Mouse (Mus musculus): Measurements from ENCODE around the gene Opa3. TPM values are rescaled to one million over a fixed set of nuclear protein-coding genes. Genes with fewer than 3 reads are reported as not detected.

Gene Opa3
- polyA plus RNA-seq, 1 experiment from 2014 or later: 31.5 TPM

GRCm38 (mm10) chr7:19211996-19212755, 16.0 kb upstream of the Opa3 start, which contains the start of gene Gpr4:
Gene Gpr4, plus strand, starts transcription at chr7:19212538.
- Histone ChIP-seq H3K27me3 (ENCODE audit: control insufficient read depth, insufficient read depth, low read depth, low read length) (no peaks in the 10 kb centered on the region; the same call in 1 of the 2 replicates), H3K9ac (ENCODE audit: low read length) (peak within 1 kb of the TSS; percentile 67), H3K4me3 (ENCODE audit: low read length) (peak within 1 kb of the TSS; percentile 57), H3K36me3 (ENCODE audit: control insufficient read depth, insufficient read depth, low read length) (no peaks in the 10 kb centered on the region), H3K4me2 (ENCODE audit: low read depth, low read length) (peak within 1 kb of the TSS; percentile 85), H3K27ac (ENCODE audit: low read length) (no peak within 1 kb of the TSS), H3K9me3 (ENCODE audit: control insufficient read depth, low read length) (no peaks in the 10 kb centered on the region), H3K4me1 (replicated peaks; ENCODE audit: control insufficient read depth, insufficient read depth, low read length) (no peaks in the 10 kb centered on the region; the same call in 1 of the 2 replicates)
- ATAC-seq (ENCODE audit: low read depth): peak; percentile 84
- 3% methylated on average over 23 of the region's 30 CpGs for WGBS

GRCm38 (mm10) chr7:19213385-19213784, 14.7 kb upstream of the Opa3 start:
- Histone ChIP-seq H3K4me2 (ENCODE audit: low read depth, low read length) (peak overlapping the region; percentile 85), H3K4me3 (ENCODE audit: low read length) (no peak overlapping the region; the same call in 1 of the 2 replicates), H3K4me1 (replicated peaks; ENCODE audit: control insufficient read depth, insufficient read depth, low read length) (peaks cover 5% of the 10 kb centered on the region; the same call in 1 of the 2 replicates), H3K36me3 (ENCODE audit: control insufficient read depth, insufficient read depth, low read length) (no peaks in the 10 kb centered on the region), H3K27me3 (ENCODE audit: control insufficient read depth, insufficient read depth, low read depth, low read length) (no peaks in the 10 kb centered on the region; the same call in 1 of the 2 replicates), H3K9me3 (ENCODE audit: control insufficient read depth, low read length) (no peaks in the 10 kb centered on the region), H3K27ac (ENCODE audit: low read length) (no peak overlapping the region), H3K9ac (ENCODE audit: low read length) (no peak overlapping the region)
- 42% methylated on average over 2 of the region's 2 CpGs for WGBS
- no peak for ATAC-seq (ENCODE audit: low read depth)

- ATAC-seq (ENCODE audit: low read depth): no peak
- Histone ChIP-seq H3K4me1 (replicated peaks; ENCODE audit: control insufficient read depth, insufficient read depth, low read length) (peaks cover 5% of the 10 kb centered on the region; the same call in 1 of the 2 replicates), H3K9me3 (ENCODE audit: control insufficient read depth, low read length) (no peaks in the 10 kb centered on the region), H3K36me3 (ENCODE audit: control insufficient read depth, insufficient read depth, low read length) (no peaks in the 10 kb centered on the region), H3K4me2 (ENCODE audit: low read depth, low read length) (no peak overlapping the region), H3K27ac (ENCODE audit: low read length) (no peak overlapping the region), H3K4me3 (ENCODE audit: low read length) (no peak overlapping the region), H3K27me3 (ENCODE audit: control insufficient read depth, insufficient read depth, low read depth, low read length) (no peaks in the 10 kb centered on the region; the same call in 1 of the 2 replicates), H3K9ac (ENCODE audit: low read length) (no peak overlapping the region)
- whole genome bisulfite sequencing: 68% methylated on average over 7 of the region's 7 CpGs
Measured at GRCm38 (mm10) chr7:19214369-19214768, 13.8 kb upstream of the Opa3 start.

GRCm38 (mm10) chr7:19214940-19215339, 13.2 kb upstream of the Opa3 start:
- no peak overlapping the region for H3K9ac ChIP-seq (ENCODE audit: low read length)
- no peaks in the 10 kb centered on the region for H3K9me3 ChIP-seq (ENCODE audit: control insufficient read depth, low read length)
- no peak for ATAC-seq (ENCODE audit: low read depth)
- no peak overlapping the region for H3K4me2 ChIP-seq (ENCODE audit: low read depth, low read length)
- no peak overlapping the region for H3K4me3 ChIP-seq (ENCODE audit: low read length)
- H3K4me1 ChIP-seq (replicated peaks; ENCODE audit: control insufficient read depth, insufficient read depth, low read length): peaks cover 5% of the 10 kb centered on the region; the same call in 1 of the 2 replicates
- no peaks in the 10 kb centered on the region; the same call in 1 of the 2 replicates for H3K27me3 ChIP-seq (ENCODE audit: control insufficient read depth, insufficient read depth, low read depth, low read length)
- H3K27ac ChIP-seq (ENCODE audit: low read length): no peak overlapping the region
- WGBS: 55% methylated on average over 9 of the region's 9 CpGs
- no peaks in the 10 kb centered on the region for H3K36me3 ChIP-seq (ENCODE audit: control insufficient read depth, insufficient read depth, low read length)

- Histone ChIP-seq H3K4me1 (replicated peaks; ENCODE audit: control insufficient read depth, insufficient read depth, low read length) (peaks cover 5% of the 10 kb centered on the region; the same call in 1 of the 2 replicates), H3K27me3 (ENCODE audit: control insufficient read depth, insufficient read depth, low read depth, low read length) (no peaks in the 10 kb centered on the region; the same call in 1 of the 2 replicates), H3K4me2 (ENCODE audit: low read depth, low read length) (no peak overlapping the region), H3K36me3 (ENCODE audit: control insufficient read depth, insufficient read depth, low read length) (no peaks in the 10 kb centered on the region), H3K9ac (ENCODE audit: low read length) (no peak overlapping the region), H3K9me3 (ENCODE audit: control insufficient read depth, low read length) (no peaks in the 10 kb centered on the region), H3K27ac (ENCODE audit: low read length) (no peak overlapping the region), H3K4me3 (ENCODE audit: low read length) (no peak overlapping the region)
- ATAC-seq (ENCODE audit: low read depth): no peak
- 38% methylated on average over 5 of the region's 5 CpGs for WGBS
Measured at GRCm38 (mm10) chr7:19217492-19217891, 10.6 kb upstream of the Opa3 start.

- Histone ChIP-seq H3K4me2 (ENCODE audit: low read depth, low read length) (no peak overlapping the region), H3K27ac (ENCODE audit: low read length) (no peak overlapping the region), H3K9me3 (ENCODE audit: control insufficient read depth, low read length) (no peaks in the 10 kb centered on the region), H3K36me3 (ENCODE audit: control insufficient read depth, insufficient read depth, low read length) (no peaks in the 10 kb centered on the region), H3K9ac (ENCODE audit: low read length) (no peak overlapping the region), H3K4me3 (ENCODE audit: low read length) (no peak overlapping the region), H3K4me1 (replicated peaks; ENCODE audit: control insufficient read depth, insufficient read depth, low read length) (peaks cover 5% of the 10 kb centered on the region; the same call in 1 of the 2 replicates), H3K27me3 (ENCODE audit: control insufficient read depth, insufficient read depth, low read depth, low read length) (no peaks in the 10 kb centered on the region)
- WGBS: 3% methylated on average over 2 of the region's 3 CpGs
- ATAC-seq (ENCODE audit: low read depth): peak; percentile 53
Measured at GRCm38 (mm10) chr7:19217944-19218343, 10.2 kb upstream of the Opa3 start.

- Histone ChIP-seq H3K4me3 (ENCODE audit: low read length) (no peak overlapping the region), H3K4me2 (ENCODE audit: low read depth, low read length) (no peak overlapping the region), H3K9me3 (ENCODE audit: control insufficient read depth, low read length) (no peaks in the 10 kb centered on the region), H3K9ac (ENCODE audit: low read length) (no peak overlapping the region), H3K27me3 (ENCODE audit: control insufficient read depth, insufficient read depth, low read depth, low read length) (no peaks in the 10 kb centered on the region), H3K36me3 (ENCODE audit: control insufficient read depth, insufficient read depth, low read length) (no peaks in the 10 kb centered on the region), H3K27ac (ENCODE audit: low read length) (no peak overlapping the region), H3K4me1 (replicated peaks; ENCODE audit: control insufficient read depth, insufficient read depth, low read length) (peaks cover 5% of the 10 kb centered on the region; the same call in 1 of the 2 replicates)
- no peak for ATAC-seq (ENCODE audit: low read depth)
- 69% methylated on average over 3 of the region's 3 CpGs for WGBS
Measured at GRCm38 (mm10) chr7:19220061-19220460, 8.1 kb upstream of the Opa3 start.

GRCm38 (mm10) chr7:19222189-19222588, 5.9 kb upstream of the Opa3 start:
- no peak overlapping the region for H3K27ac ChIP-seq (ENCODE audit: low read length)
- no peak overlapping the region for H3K4me3 ChIP-seq (ENCODE audit: low read length)
- H3K36me3 ChIP-seq (ENCODE audit: control insufficient read depth, insufficient read depth, low read length): no peaks in the 10 kb centered on the region
- H3K9me3 ChIP-seq (ENCODE audit: control insufficient read depth, low read length): no peaks in the 10 kb centered on the region
- peaks cover 11% of the 10 kb centered on the region for H3K4me1 ChIP-seq (replicated peaks; ENCODE audit: control insufficient read depth, insufficient read depth, low read length)
- H3K4me2 ChIP-seq (ENCODE audit: low read depth, low read length): no peak overlapping the region
- ATAC-seq (ENCODE audit: low read depth): no peak
- H3K27me3 ChIP-seq (ENCODE audit: control insufficient read depth, insufficient read depth, low read depth, low read length): no peaks in the 10 kb centered on the region
- 91% methylated on average over 16 of the region's 16 CpGs for WGBS
- H3K9ac ChIP-seq (ENCODE audit: low read length): no peak overlapping the region

GRCm38 (mm10) chr7:19222875-19223274, 5.3 kb upstream of the Opa3 start:
- no peak overlapping the region for H3K4me3 ChIP-seq (ENCODE audit: low read length)
- WGBS: 89% methylated on average over 14 of the region's 14 CpGs
- peaks cover 7% of the 10 kb centered on the region for H3K4me1 ChIP-seq (replicated peaks; ENCODE audit: control insufficient read depth, insufficient read depth, low read length)
- H3K36me3 ChIP-seq (ENCODE audit: control insufficient read depth, insufficient read depth, low read length): no peaks in the 10 kb centered on the region
- ATAC-seq (ENCODE audit: low read depth): no peak
- H3K4me2 ChIP-seq (ENCODE audit: low read depth, low read length): no peak overlapping the region
- no peak overlapping the region for H3K9ac ChIP-seq (ENCODE audit: low read length)
- H3K27ac ChIP-seq (ENCODE audit: low read length): no peak overlapping the region
- no peaks in the 10 kb centered on the region for H3K27me3 ChIP-seq (ENCODE audit: control insufficient read depth, insufficient read depth, low read depth, low read length)
- no peaks in the 10 kb centered on the region for H3K9me3 ChIP-seq (ENCODE audit: control insufficient read depth, low read length)

Measured in lung, embryonic 16.5 days (tissue).